In genomic region chr16:57433173-57433572, GRCm38 (mm10) we compare ENCODE assay signal across 22 mouse cellular contexts.
DNase-seq lines count a peak whose midpoint lies in the region; ATAC-seq and TF ChIP-seq lines count a peak whose summit lies in the region.
"Had no signal": no experiment of that assay in that cellular context is flagged by ENCODE, and none has a peak within 500 bp of the region (broad histone marks: within the 10 kb centered on the region; RNA-seq: fewer than 3 reads in every experiment).

No protein-coding gene starts in this region.

- no peak for TF ChIP-seq CTCF in embryonic fibroblast, embryonic 13.5 days (IDR thresholded peaks at IDR 0.05; ENCODE audit: borderline replicate concordance, insufficient read depth, low read length)
- TF ChIP-seq CTCF in intestine, postnatal 0 days (IDR thresholded peaks at IDR 0.05; ENCODE audit: low read depth) = no peak
- TF ChIP-seq CTCF in stomach, postnatal 0 days (IDR thresholded peaks at IDR 0.05; ENCODE audit: low read depth) = no peak

- H3K4me2 ChIP-seq in intestine, embryonic 15.5 days (replicated peaks) = no peak overlapping the region
- no peak overlapping the region for H3K4me2 ChIP-seq in intestine, postnatal 0 days (replicated peaks; ENCODE audit: low read depth)
- no peak overlapping the region for H3K4me2 ChIP-seq in stomach, postnatal 0 days (replicated peaks; ENCODE audit: low read depth)
- H3K4me2 ChIP-seq: embryonic facial prominence, embryonic 12.5 days; forebrain, embryonic 12.5 days had no signal

- no peak for TF ChIP-seq POLR2A in embryonic fibroblast, embryonic 13.5 days (IDR thresholded peaks at IDR 0.05; ENCODE audit: low read depth, low read length)

- TF ChIP-seq EP300 in stomach, postnatal 0 days (optimal IDR thresholded peaks at IDR 0.05) = no peak

- H3K27me3 ChIP-seq in intestine, embryonic 15.5 days (replicated peaks) = no peaks in the 10 kb centered on the region
- no peaks in the 10 kb centered on the region for H3K27me3 ChIP-seq in intestine, postnatal 0 days (replicated peaks; ENCODE audit: control insufficient read depth, insufficient read depth, low read length)
- no peaks in the 10 kb centered on the region for H3K27me3 ChIP-seq in stomach, postnatal 0 days (ENCODE audit: control insufficient read depth, insufficient read depth, low read length)
- H3K27me3 ChIP-seq: embryonic facial prominence, embryonic 12.5 days; forebrain, embryonic 12.5 days had no signal

- 52% methylated on average over 4 of the region's 4 CpGs for WGBS in intestine, embryonic 15.5 days
- WGBS in intestine, postnatal 0 days = 41% methylated on average over 4 of the region's 4 CpGs
- 45% methylated on average over 4 of the region's 4 CpGs for WGBS in stomach, postnatal 0 days

- H3K9me3 ChIP-seq in intestine, embryonic 15.5 days = no peaks in the 10 kb centered on the region
- no peaks in the 10 kb centered on the region for H3K9me3 ChIP-seq in intestine, postnatal 0 days (ENCODE audit: control insufficient read depth)
- H3K9me3 ChIP-seq in stomach, postnatal 0 days (ENCODE audit: control insufficient read depth, low read length) = no peaks in the 10 kb centered on the region
- H3K9me3 ChIP-seq: embryonic facial prominence, embryonic 10.5 days; embryonic facial prominence, embryonic 12.5 days; forebrain, embryonic 10.5 days; forebrain, embryonic 12.5 days had no signal

- H3K4me3 ChIP-seq in embryonic fibroblast, embryonic 13.5 days (ENCODE audit: insufficient read depth, low read length) = no peak overlapping the region
- H3K4me3 ChIP-seq in intestine, embryonic 15.5 days (replicated peaks) = no peak overlapping the region
- H3K4me3 ChIP-seq in intestine, postnatal 0 days (ENCODE audit: low read depth, low read length) = no peak overlapping the region
- H3K4me3 ChIP-seq in stomach, postnatal 0 days (ENCODE audit: low read depth, low read length) = no peak overlapping the region
- H3K4me3 ChIP-seq: embryonic facial prominence, embryonic 10.5 days; embryonic facial prominence, embryonic 12.5 days; erythroblast, embryonic 14.5 days; forebrain, embryonic 10.5 days; forebrain, embryonic 12.5 days had no signal

- ATAC-seq in intestine, embryonic 15.5 days = peak; percentile 48; the same call in 1 of the 2 replicates
- ATAC-seq in intestine, postnatal 0 days = peak; percentile 83
- ATAC-seq in stomach, postnatal 0 days (ENCODE audit: low FRiP score, low TSS enrichment) = peak; percentile 71
- no peak for ATAC-seq in megakaryocyte progenitor cell, adult 5-6 weeks (replicated peaks; ENCODE audit: poor library complexity)
- ATAC-seq: forebrain, embryonic 14.5 days; forebrain, embryonic 16.5 days had no signal

- no peaks in the 10 kb centered on the region for H3K36me3 ChIP-seq in intestine, embryonic 15.5 days
- H3K36me3 ChIP-seq in intestine, postnatal 0 days (ENCODE audit: control insufficient read depth, insufficient read depth) = no peaks in the 10 kb centered on the region
- H3K36me3 ChIP-seq in stomach, postnatal 0 days (ENCODE audit: control insufficient read depth, insufficient read depth, low read length) = no peaks in the 10 kb centered on the region
- H3K36me3 ChIP-seq: embryonic facial prominence, embryonic 10.5 days; embryonic facial prominence, embryonic 12.5 days; forebrain, embryonic 10.5 days; forebrain, embryonic 12.5 days had no signal

- H3K4me1 ChIP-seq in embryonic fibroblast, embryonic 13.5 days (ENCODE audit: control insufficient read depth, insufficient read depth, low read length) = peaks cover 9% of the 10 kb centered on the region
- peaks cover 5% of the 10 kb centered on the region; the same call in 1 of the 2 replicates for H3K4me1 ChIP-seq in intestine, embryonic 15.5 days (replicated peaks)
- H3K4me1 ChIP-seq in intestine, postnatal 0 days (replicated peaks; ENCODE audit: control insufficient read depth, insufficient read depth, low read length) = no peaks in the 10 kb centered on the region
- no peaks in the 10 kb centered on the region for H3K4me1 ChIP-seq in stomach, postnatal 0 days (replicated peaks; ENCODE audit: control insufficient read depth, insufficient read depth)
- H3K4me1 ChIP-seq: forebrain, embryonic 12.5 days had no signal

- DNase-seq in stomach, postnatal 0 days (ENCODE audit: low spot score) = no peak
- DNase-seq in spleen, adult 12 weeks (ENCODE audit: low spot score) = no peak
- no peak for DNase-seq in cerebellum, postnatal 25 days
- DNase-seq: adrenal gland, adult 2 months; adrenal gland, postnatal 10 days; adrenal gland, postnatal 25 days; cerebellum, adult 11 months; cerebellum, adult 18-20 months; cerebellum, adult 8-10 months; cerebellum, adult 9-11 months; cerebellum, postnatal 14 days had no signal

- no peak overlapping the region for H3K9ac ChIP-seq in intestine, embryonic 15.5 days
- H3K9ac ChIP-seq in intestine, postnatal 0 days (ENCODE audit: low read depth, low read length) = no peak overlapping the region
- H3K9ac ChIP-seq in stomach, postnatal 0 days (ENCODE audit: low read length) = no peak overlapping the region
- H3K9ac ChIP-seq: embryonic facial prominence, embryonic 12.5 days; forebrain, embryonic 12.5 days had no signal

- peak overlapping the region; percentile 74 for H3K27ac ChIP-seq in embryonic fibroblast, embryonic 13.5 days (ENCODE audit: insufficient read depth, low read length)
- no peak overlapping the region for H3K27ac ChIP-seq in intestine, embryonic 15.5 days
- H3K27ac ChIP-seq in intestine, postnatal 0 days (ENCODE audit: low read depth, low read length) = no peak overlapping the region
- H3K27ac ChIP-seq in stomach, postnatal 0 days (replicated peaks) = no peak overlapping the region
- H3K27ac ChIP-seq: embryonic facial prominence, embryonic 10.5 days; embryonic facial prominence, embryonic 12.5 days; forebrain, embryonic 10.5 days; forebrain, embryonic 12.5 days had no signal
